Mouse (Mus musculus): ENCODE measurements around the gene Snhg11.

Gene Snhg11

DNA sequence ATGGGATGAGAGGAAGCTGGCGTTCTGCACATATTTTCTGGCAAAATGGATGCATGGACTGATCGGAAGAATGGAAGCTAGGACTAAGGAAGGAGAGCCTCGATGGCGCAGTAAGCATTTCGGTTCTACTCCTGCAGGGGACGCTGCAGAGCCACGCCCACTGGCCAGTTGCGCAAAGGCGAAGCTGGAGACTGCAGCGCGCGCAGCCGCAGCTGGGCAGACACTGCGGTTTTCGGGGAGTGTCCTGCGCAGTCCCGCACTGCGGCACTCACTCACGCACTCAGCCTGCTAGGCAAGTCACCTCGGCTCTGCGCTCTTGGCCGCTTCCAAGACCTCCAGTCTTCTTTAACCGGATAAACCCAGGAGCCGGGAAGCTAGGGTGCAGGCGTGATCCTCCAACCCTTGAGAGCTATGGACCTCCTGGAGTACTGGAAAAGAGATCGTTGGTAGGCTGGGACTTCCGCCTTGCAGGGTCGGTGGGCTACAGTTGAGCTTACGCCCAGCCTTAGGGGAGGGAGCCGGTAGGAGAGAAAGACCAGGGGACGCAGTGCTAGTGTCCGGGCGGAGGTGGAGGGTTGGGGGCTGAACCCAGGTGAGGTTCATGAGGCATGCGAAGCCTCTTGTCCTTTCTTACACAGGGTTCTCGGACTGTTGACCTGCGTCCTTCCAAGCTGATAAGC is at the start of gene Snhg11:
Gene Snhg11 (plus strand): TSS at position 196 of the 680 bp plus-strand sequence.
- DNase-seq (ENCODE audit: low read depth in 1 of 2, low spot score in 2 of 2) = peak in 1 of 2 experiments; percentile 11

DNA sequence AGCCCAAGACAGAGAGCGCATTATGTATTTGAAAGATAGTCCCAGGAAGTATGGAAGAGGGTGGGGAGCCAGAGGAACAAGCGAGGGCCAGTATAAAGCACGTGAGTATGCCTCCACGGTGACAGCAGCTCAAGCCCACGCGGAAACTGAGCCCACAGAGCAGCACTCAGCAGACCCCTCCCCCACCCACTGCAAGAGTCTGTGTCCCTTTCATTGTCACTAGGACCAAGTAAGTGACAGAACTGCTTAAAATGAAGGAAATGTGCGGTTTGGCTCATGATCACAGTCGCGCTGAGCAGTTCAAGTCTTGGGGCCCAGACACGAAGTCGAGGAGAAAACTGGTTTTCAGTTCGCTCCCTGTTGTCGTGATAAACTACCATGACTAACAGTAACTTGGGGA is 41.1 kb upstream of the Snhg11 start:
- no peak for DNase-seq (ENCODE audit: low read depth in 1 of 2, low spot score in 2 of 2)

DNA sequence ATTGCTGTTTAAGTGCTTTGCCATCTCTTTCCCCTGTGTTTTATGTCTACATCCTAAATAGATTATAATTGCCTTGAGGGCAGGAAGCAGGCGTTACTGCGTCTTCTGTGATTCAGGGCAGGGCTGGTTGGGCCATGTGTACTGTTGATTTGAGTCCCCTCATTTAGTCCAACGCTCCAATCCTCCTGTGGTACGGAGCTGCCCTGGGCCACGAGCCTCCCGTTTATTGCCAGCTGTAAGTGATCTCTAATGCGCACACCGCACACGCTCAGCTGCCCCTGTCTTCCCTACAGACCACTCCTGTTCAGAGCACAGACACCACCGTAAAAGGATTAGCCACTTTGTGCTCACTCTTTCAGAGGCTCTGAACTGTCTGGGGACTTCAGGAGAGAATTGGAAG is 37.7 kb upstream of the Snhg11 start:
- no peak for DNase-seq (ENCODE audit: low read depth in 1 of 2, low spot score in 2 of 2)

DNA sequence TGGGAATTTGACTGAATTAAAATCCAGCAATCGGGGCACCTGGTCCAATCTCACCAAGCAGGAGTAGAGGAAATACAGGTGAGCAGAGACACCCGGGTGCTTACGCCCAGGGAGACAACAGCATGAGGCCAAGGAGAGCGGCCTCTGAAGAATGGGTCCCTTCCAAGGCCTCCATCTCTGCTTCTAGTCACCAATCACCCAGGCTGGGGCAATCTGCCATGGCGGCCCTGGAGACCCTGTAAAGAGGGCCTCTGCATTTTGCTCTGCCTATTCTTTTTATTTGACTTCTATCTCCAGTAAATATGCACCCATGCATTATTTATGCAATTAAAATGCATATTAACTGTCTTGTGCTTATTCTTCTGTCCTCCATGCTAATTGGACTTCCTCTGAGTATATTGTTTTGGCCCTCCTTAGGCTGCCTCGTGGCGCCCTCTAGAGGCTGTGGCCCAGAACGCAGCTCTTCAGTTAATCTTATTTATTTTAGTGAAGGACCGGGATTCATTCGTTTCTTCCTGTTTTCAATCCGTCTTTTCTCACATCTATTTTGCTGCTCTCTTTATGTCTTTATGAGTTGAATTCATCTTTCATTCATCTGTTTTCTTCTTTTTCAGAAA is 35.4 kb upstream of the Snhg11 start:
- peak in 1 of 2 experiments; percentile 42 for DNase-seq (ENCODE audit: low read depth in 1 of 2, low spot score in 2 of 2)

DNA sequence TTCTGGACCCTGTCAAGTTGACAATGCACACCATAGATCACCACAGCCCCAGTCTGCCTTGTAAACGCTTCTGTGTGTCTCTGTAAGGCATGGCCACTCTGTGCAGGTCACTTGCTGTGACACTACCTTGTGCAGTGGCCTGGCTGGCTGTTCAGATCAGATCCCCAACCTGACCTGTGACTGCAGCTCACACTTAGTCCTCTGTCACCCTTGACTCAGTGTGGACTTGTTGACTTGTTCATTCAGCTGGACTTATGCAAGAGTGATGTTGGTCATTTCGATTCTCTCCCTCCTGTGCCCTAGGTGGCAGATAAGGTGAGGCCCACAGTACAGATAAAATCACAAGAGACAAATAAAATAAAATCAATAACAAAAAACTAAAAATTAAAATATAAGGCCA is 34.1 kb upstream of the Snhg11 start:
- DNase-seq (ENCODE audit: low read depth in 1 of 2, low spot score in 2 of 2) = no peak

DNA sequence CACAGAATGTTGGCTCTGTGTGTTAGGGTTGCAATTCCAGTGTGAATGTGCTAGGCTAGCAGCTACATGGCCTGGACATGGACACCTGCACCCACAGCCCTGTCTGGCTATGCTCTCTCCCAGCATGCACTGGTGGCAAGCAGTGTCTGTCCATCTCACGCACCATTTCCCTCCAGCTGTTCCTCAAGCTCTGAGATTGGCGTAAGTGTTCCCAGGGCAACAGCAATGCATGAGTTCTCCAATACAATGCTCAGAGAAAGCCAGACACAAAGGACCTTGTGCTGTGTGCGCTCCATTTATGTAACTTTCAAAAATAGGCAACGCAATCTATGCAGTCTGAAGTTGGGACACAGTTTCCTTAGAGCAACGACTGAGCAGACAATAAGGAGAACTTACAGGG is 31.9 kb upstream of the Snhg11 start:
- DNase-seq (ENCODE audit: low read depth in 1 of 2, low spot score in 2 of 2) = no peak

DNA sequence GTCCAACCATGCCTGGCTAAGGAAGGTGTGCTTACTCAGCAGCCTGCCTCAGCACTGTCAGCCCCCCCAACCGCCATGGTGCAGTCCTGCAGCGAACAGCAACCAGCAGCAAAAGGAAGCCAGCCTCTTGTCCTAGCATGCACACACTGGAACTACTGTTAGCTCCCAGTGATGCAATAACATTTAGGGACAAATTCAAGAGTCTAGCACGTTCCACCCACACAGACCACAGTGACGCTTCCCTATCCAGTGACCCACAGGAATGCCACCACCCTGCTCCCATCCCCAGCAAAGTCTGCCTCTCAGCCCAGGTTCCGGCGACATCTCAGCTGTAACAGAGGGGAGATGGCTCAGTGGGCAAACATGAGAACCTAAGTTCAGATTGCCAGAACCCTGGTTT is 29.0 kb upstream of the Snhg11 start:
- no peak for DNase-seq (ENCODE audit: low read depth in 1 of 2, low spot score in 2 of 2)

DNA sequence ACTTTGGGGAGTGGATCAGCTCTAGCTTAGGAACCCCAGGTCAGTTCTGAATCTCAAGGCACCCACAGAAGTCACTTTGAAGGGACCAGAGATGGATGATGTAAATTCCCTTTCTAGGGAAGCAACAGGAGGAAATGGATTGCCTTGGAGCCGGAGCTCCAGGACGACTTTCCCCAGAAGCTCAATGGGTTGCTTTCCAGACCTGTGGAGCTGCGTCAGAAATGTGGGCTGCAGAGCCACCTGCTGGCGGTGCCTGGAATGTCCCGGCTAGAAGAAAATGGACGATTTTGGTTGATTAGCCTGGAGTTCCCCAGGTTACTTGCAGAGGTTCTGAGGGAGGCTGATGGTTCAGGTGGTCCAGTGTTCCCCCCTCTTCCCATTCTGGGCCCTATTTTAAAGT is 27.6 kb upstream of the Snhg11 start:
- peak in 1 of 2 experiments; percentile 45 for DNase-seq (ENCODE audit: low read depth in 1 of 2, low spot score in 2 of 2)

DNA sequence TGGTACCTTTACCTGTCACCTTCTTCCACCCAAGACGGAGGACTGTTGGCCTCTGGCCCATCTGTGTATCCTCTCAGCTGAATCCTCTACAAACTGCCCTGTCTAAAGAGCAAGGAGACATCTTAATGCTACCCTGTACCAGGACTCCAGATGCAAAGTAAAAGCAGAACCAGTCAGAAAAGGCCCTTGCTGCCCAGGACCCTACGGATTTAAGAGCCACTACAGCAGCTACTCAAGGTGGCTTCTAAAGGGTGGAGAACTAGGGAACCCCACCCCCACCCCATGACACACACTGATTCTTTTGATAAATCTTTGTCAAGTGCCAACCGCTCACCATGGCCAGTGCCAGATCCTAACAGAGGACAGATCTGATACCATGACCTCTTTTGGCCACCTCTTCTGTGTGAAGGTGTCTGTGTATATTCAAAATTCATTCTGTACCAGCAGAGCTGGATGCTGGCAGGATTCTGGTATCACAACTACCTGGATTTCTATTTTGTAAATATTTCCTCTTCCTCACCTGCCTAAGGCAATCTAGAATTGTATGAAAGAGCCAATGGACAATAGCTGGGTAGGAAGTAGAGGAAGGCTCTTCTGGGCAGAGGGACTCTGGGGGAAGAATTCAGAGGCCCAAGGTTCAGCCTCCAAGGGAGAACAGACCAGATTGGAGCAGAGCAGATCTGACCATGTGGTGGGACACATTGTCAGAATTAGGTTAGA is 22.5 kb upstream of the Snhg11 start:
- DNase-seq (ENCODE audit: low read depth in 1 of 2, low spot score in 2 of 2) = no peak

DNA sequence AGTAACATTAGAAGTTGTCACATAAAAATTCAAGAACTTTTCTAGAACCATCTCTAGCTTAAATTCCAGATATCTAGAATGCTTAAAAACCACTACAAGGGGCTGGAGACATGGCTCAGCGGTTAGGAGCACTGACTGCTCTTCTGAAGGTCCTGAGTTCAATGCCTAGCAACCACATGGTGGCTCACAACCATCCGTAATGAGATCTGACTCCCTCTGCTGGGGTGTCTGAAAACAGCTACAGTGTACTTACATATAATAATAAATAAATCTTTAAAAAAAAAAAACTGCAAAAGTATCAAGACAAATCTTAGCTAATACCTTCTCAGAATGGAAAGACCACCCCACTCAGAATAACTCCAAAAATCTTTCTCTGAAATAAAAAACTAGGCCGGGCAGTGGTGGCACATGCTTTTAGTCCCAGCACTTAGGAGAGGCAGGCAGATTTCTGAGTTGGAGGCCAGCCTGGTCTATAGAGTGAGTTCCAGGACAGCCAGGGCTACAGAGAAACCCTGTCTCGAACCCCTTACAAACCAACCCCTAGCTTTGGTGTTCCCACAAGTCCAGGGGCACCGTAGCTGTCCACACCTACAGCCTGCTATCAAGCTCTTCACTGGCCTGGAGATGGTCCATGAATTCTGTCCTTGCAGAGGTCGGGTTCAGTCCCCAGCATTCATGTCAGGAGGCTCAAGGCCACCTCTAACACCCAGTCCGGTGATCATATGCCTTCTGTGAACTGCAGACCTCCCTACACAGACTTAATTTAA is 20.9 kb upstream of the Snhg11 start:
- no peak for DNase-seq (ENCODE audit: low read depth in 1 of 2, low spot score in 2 of 2)

DNA sequence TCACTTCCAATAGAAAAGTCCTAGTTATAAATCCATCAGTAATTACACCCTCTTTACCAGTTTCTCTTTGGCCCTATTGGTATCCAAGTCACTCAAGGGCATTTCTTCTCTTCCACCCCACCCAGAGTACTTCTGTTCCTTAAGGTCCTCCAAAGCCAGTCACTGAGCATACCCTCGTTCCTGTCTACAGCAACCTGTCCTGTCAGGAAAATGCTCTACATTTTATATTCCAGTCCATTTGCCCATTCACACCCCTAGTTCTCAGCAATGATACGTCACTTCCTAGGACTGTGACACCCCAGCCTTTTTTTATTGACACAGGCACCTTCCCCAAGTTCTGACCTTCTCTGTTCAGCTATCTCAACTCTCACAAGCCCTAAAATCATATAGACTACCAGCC is 20.2 kb upstream of the Snhg11 start:
- DNase-seq (ENCODE audit: low read depth in 1 of 2, low spot score in 2 of 2) = no peak

DNA sequence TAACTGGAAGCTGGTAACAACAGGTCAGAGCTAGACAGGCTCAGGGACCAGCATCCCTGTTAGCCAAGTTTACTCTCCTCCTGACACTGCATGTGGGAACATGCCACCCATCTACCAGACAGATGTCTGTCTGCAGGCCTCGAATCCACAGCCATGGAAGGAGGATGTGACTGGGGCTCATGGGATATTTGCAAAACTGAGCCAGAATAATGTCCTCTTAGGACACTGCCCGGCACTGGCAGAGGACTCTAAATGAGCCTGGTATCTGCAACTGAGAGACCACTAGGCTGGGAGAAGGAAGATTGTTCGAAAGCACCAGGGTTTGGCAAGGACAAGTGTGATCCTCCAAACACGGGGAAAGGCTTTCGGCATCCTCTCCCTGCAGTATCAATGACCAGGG is 19.3 kb upstream of the Snhg11 start:
- no peak for DNase-seq (ENCODE audit: low read depth in 1 of 2, low spot score in 2 of 2)

DNA sequence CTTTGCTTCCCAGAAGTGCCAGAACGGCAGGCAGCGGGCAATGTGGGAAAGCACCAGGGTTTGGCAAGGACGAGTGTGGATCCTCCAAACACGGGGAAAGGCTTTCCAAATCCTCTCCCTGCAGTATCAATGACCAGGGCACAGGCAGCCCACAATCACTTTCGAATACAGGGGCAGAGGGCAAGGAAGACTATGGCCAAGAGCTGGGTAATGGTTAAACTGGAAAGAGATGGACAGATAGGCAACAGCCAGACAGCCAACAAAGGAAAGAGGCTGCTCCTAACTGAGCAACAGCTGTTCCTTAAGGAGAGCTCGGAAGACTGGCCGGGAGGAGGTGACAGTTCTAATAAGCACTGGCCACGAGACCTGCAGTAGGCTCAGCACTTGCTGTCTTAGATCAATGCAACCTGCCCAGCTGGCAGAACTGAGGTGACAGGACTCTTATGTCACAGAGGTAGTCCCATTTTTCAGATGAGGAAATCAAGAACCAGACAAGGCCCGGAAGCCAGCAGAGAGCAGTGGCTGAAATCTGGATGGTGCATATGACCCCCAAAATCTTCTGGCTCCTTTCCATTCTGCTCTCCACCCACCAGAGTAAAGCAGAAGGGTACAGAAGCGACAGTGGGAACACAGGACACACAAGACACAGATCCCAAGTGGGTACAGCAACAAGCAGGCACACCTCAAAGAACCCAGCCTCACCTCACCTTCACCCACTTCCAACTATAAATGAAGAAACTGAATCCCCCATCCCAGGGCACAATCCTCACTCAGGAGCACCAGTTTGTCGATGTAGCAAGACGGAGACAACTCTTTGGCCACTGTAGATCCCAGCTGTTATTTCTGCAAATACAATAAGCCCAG is 15.4 kb upstream of the Snhg11 start:
- no peak for DNase-seq (ENCODE audit: low read depth in 1 of 2, low spot score in 2 of 2)

DNA sequence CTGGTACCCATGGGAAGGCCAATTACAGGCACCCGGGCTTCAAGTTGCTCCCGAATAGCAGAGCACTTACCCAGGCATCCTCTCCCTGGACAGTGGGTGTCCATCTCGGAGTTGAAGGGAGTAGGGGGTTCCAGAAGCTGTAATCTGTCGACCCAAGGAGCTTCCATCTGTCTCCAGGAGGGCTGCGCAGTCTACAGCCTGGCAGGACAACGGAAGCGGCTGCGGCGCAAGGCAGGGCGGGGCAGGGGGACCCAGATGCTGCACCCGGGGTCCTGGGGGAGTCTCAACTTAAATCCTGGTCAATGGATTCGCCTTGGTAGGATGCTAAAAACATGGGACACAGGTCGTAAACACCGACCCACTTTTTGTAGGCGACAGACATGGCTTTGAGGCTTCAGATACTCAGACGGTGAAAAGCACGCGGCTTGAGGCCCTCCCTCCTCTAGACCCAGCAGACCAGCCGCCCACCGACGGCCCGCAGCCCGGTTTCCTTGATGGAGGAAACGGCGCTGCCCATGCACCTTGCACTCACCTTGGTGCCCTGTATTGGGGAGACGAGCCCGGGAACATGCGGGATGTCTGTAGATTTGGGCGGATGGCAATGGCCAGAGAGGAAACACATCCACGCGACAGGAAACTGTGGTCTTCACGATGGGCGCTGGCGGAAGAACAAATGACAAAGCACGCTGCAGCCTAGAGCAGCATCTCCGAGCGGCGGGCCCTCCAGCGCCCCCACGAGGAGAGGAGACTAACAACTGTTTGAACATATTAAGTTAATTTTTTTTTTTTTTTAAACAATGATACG is 14.4 kb upstream of the Snhg11 start:
- peak; percentile 64 to 70 for DNase-seq (ENCODE audit: low read depth in 1 of 2, low spot score in 2 of 2)

DNA sequence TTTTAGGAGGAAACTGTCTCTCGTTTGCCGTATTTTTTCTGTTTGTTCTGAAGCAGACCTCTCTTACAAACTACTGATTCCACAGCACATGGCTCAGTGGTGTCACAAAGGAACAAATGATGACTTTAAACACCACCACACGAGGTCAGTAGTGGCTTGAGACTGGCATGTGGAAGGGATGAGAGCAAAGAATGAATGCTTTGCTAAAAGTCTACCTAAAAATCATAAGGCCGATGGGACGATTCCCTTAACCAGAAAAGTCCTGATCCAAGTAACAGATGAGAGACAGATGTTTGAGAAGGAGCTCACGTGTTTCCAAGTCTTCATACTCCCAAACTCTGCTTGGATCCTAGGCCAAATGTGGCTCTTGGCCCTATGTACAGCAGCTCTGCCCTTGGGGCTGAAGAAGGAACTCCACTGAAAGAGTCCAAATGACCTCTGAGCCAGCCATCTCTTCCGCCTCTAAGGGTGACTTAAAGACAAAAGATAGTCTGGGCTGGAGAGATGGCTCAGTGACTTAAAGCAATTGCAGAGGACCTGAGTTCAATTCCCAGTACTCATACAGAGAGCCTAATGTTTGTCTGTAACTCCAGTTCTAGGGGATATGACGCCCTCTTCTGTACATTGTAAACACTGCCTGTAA is 13.6 kb upstream of the Snhg11 start:
- no peak for DNase-seq (ENCODE audit: low read depth in 1 of 2, low spot score in 2 of 2)

DNA sequence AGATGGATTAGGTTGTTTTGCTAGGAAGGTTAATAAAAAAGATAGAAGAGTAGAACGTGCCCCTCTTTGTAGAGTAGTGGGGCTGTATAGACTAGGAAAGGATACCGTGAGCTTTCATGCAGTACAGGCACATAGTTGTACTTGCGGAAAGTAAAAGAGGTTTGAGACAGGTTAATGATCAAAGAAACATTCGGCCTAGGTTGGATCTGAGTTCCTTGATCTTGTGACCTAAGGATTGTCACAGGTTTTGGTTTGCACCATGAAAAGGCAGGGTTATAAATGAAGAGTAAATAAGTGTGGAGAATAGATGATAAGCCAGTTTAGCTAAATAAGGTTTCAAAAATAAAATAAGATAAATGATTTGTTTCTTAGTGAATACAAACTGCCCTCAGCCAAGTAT is 11.3 kb upstream of the Snhg11 start:
- DNase-seq (ENCODE audit: low read depth in 1 of 2, low spot score in 2 of 2) = no peak

DNA sequence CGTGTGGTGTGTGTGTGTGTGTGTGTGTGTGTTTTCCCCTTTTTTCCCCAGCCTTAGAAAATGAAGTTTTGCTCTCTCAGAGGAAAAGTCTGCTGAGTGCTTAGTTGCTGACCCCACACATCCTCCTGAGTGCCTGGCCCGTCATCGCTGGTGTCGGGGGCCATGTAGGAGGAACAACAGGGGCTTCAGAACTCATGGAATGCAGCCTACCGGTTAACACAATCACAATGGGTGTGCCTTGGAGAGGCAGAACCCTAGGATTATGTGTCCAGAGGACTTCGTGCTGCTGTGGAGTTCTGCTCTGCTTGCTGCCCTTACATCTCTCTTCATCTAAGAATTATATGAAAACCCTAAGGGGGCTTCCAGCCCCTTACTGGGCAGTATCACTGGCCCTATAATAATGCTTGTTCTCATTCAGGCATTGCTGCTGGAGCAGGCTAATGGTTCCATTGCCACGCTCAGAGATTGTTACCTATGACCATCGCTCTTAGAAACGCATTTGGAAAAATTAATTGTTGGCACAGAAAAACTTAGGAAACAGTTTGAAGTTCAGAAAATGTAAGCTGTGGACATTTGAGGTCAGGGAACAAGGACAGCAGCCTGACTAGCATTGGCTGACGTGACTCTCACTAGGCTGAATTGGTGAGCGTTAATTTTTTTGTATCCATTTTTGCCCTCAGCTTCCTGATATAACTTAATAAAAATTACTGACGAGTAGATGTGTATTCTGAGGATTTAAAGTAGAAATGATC is 10.2 kb upstream of the Snhg11 start:
- DNase-seq (ENCODE audit: low read depth in 1 of 2, low spot score in 2 of 2) = no peak

DNA sequence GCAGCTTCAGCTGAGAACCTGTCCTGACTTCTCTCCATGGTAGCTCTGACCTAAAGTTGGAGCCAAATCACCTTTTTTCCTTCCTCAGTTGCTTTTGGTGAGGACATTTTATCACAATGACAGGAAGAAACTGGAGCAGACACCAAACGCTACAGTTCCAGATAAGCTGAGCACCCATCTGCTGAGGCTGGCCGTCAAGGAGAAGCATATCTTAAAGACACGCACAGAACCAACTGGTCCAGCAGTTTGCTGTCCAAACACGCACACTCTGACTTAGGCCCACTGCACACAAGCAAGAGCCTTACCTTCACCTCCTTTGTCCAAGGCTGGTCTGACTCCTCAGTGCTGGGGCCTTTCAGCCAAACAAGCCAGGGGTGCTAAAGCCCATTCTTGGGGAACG is 7.8 kb upstream of the Snhg11 start:
- DNase-seq (ENCODE audit: low read depth in 1 of 2, low spot score in 2 of 2) = no peak

DNA sequence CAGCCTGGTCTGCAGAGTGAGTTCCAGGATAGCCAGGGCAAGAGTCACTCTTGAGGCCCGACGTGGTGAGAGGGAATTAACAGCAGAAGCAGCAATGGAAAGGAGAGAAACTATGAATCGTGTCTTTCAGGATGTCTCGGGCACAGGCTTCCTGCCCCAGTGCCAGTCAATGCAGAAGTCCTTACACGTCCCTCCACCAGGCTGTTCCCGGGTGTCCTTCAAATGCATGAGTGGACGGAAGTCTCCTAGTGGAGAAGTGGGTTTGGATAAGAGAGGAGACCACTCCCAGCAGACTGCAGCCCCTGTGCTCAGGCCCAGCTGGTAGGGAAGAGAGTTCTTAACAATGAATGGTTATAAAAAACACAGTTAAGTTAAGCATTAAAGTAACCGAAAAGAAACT is 7.1 kb upstream of the Snhg11 start:
- DNase-seq (ENCODE audit: low read depth in 1 of 2, low spot score in 2 of 2) = no peak

Data from monocyte, adult 2 months (primary cell).